Comparison of ENCODE assay signal across 8 mouse cellular contexts in the genomic region with DNA sequence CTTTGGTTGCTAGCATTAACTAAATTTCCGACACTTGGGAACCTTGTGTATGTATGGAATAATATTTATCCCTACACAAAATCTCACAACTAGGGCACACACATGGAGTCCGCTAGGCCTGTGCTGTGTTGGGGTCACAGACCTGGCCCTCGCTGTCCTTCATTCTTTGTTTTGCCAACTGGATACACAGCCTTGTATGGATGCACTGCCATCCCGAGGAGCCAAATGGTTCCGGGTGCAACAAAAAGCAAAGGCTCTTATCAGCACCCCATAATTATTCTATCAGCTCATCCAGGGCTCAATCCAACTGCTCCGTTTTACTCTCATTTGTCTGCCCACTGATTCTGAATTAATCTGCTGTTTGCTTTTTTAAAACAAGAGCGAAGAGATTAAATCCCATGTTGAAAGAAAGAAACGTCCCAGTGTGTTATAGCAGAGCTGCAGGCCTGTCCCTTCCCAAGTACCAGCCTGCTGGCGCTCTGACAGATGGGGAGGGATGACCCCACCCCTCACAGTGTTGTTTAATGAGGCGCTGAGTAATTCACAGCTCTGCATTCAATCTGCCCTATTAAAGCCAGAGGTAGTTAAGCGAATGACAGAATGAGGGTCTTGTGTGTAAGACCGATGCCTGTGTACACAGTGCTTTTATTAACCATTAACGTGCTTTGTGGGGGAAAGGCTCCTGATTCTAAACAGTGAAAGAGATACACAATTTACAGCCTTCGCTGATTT.
A peak's percentile ranks its signal among the peaks of the same experiment; 100 is the strongest.
DNase-seq lines count a peak whose midpoint lies in the region; ATAC-seq and TF ChIP-seq lines count a peak whose summit lies in the region.

No protein-coding gene starts in this region.

- no peaks in the 10 kb centered on the region for H3K9me3 ChIP-seq in lung, embryonic 14.5 days (ENCODE audit: low read depth, low read length)
- H3K9me3 ChIP-seq in embryonic facial prominence, embryonic 15.5 days (replicated peaks) = no peaks in the 10 kb centered on the region

- WGBS in lung, embryonic 14.5 days = 31% methylated on average over 14 of the region's 14 CpGs
- 47% methylated on average over 14 of the region's 14 CpGs for WGBS in embryonic facial prominence, embryonic 15.5 days

- no peak overlapping the region for H3K9ac ChIP-seq in lung, embryonic 14.5 days
- H3K9ac ChIP-seq in embryonic facial prominence, embryonic 15.5 days = no peak overlapping the region

- ATAC-seq in lung, embryonic 14.5 days (ENCODE audit: insufficient read depth) = no peak; the same call in 1 of the 2 replicates
- peak; percentile 73 for ATAC-seq in embryonic facial prominence, embryonic 15.5 days (ENCODE audit: insufficient number of reproducible peaks, low FRiP score, low TSS enrichment, low read depth)
- ATAC-seq in monocyte, adult 5-6 weeks (replicated peaks; ENCODE audit: insufficient number of reproducible peaks, low FRiP score, low TSS enrichment, poor library complexity, severe bottlenecking) = no peak

- H3K4me3 ChIP-seq in lung, embryonic 14.5 days (ENCODE audit: low read depth, low read length) = no peak overlapping the region
- H3K4me3 ChIP-seq in embryonic facial prominence, embryonic 15.5 days (replicated peaks) = no peak overlapping the region

- no peaks in the 10 kb centered on the region for H3K36me3 ChIP-seq in lung, embryonic 14.5 days (ENCODE audit: insufficient read depth)
- no peaks in the 10 kb centered on the region for H3K36me3 ChIP-seq in embryonic facial prominence, embryonic 15.5 days

- DNase-seq in lung, embryonic 14.5 days = peak; percentile 4
- DNase-seq in lung, postnatal 14 days = no peak
- DNase-seq in layer of hippocampus, postnatal 14 days (ENCODE audit: low spot score in 2 of 2) = peak; percentile 41 to 57
- DNase-seq in retina, postnatal 1 day = peak; percentile 95
- no peak for DNase-seq in spleen, postnatal 14 days (ENCODE audit: low spot score in 2 of 2)
- DNase-seq in adrenal gland, postnatal 10 days = no peak

- no peak overlapping the region for H3K27ac ChIP-seq in lung, embryonic 14.5 days (ENCODE audit: low read depth)
- H3K27ac ChIP-seq in embryonic facial prominence, embryonic 15.5 days (replicated peaks) = no peak overlapping the region

- no peak for TF ChIP-seq CTCF in lung, embryonic 14.5 days (IDR thresholded peaks at IDR 0.05; ENCODE audit: low read depth)

- H3K4me2 ChIP-seq in lung, embryonic 14.5 days = no peak overlapping the region
- no peak overlapping the region for H3K4me2 ChIP-seq in embryonic facial prominence, embryonic 15.5 days (replicated peaks)

- no peaks in the 10 kb centered on the region for H3K27me3 ChIP-seq in lung, embryonic 14.5 days (ENCODE audit: insufficient read depth, low read length)
- H3K27me3 ChIP-seq in embryonic facial prominence, embryonic 15.5 days = no peaks in the 10 kb centered on the region

- H3K4me1 ChIP-seq in lung, embryonic 14.5 days (ENCODE audit: insufficient read depth) = no peaks in the 10 kb centered on the region
- no peaks in the 10 kb centered on the region for H3K4me1 ChIP-seq in embryonic facial prominence, embryonic 15.5 days

Comparison
In these comparisons a context has a peak if more than half of its experiments do, and no peak if none do; other contexts are left out.
1. DNase-seq: peak in lung, embryonic 14.5 days (single experiment), layer of hippocampus, postnatal 14 days (2 of 2) and retina, postnatal 1 day (single experiment); none in lung, postnatal 14 days (single experiment), spleen, postnatal 14 days (0 of 2) and adrenal gland, postnatal 10 days (single experiment).